Mouse (Mus musculus) midbrain, embryonic 10.5 days (tissue): Measurements from ENCODE around the gene Coq4. TPM values are rescaled to one million over a fixed set of nuclear protein-coding genes. Genes with fewer than 3 reads are reported as not detected.

Experiments
- DNase-seq: peaks from one replicate; pipeline ENCODE4 v3.0.0-alpha.2; 2017; ENCODE audit warnings: low spot score
- H3K27ac ChIP-seq: fragments of 300-500 bp; sonication (generic); replicated peaks from 2 replicates; pipeline ENCODE4 v1.5.1; 2016; ENCODE audit warnings: mild to moderate bottlenecking
- H3K27me3 ChIP-seq: fragments of 300-500 bp; sonication (generic); 2 replicates; pipeline ENCODE4 v1.6.1; 2016; ENCODE audit warnings: low read depth, mild to moderate bottlenecking; ENCODE audit not compliant: poor library complexity, severe bottlenecking
- H3K36me3 ChIP-seq: fragments of 300-500 bp; sonication (generic); 2 replicates; pipeline ENCODE4 v1.6.1; 2016; ENCODE audit warnings: mild to moderate bottlenecking, moderate library complexity
- H3K4me1 ChIP-seq: fragments of 300-500 bp; sonication (generic); 2 replicates; pipeline ENCODE4 v1.6.1; 2016
- H3K4me3 ChIP-seq: fragments of 300-500 bp; sonication (generic); 2 replicates; pipeline ENCODE4 v1.5.1; 2016; ENCODE audit warnings: mild to moderate bottlenecking, moderate library complexity
- H3K9me3 ChIP-seq: fragments of 300-500 bp; sonication (generic); replicated peaks from 2 replicates; pipeline ENCODE4 v1.6.1; 2016; ENCODE audit warnings: mild to moderate bottlenecking
- WGBS: fragments of 180-500 bp; shearing (Covaris S2); methylation state at CpG from one replicate; pipeline ENCODE4 v1.1.7; 2016; 5-methylcytosine and 5-hydroxymethylcytosine counted together
- polyA plus RNA-seq: library from polyadenylated mRNA; unstranded; fragments of >200 nt; fragmentation: Nextera tagmentation; extraction: Ambion mirVana; gene quantifications from 2 replicates; pipeline ENCODE4 v1.2.1, GENCODE M21; 2016

The Coq4 gene
- polyA plus RNA-seq, 1 experiment from 2014 or later: 48.6 TPM

- no peaks in the 10 kb centered on the region for H3K27me3 ChIP-seq
- H3K9me3 ChIP-seq: no peaks in the 10 kb centered on the region
- H3K4me3 ChIP-seq: peak overlapping the region; percentile 98
- peaks cover 20% of the 10 kb centered on the region for H3K4me1 ChIP-seq
- H3K36me3 ChIP-seq: peaks cover 45% of the 10 kb centered on the region
- DNase-seq: peak; percentile 40
- 25% methylated on average over 6 of the region's 6 CpGs for WGBS
- H3K27ac ChIP-seq: peak overlapping the region; percentile 89
Measured at GRCm38 (mm10) chr2:29803400-29803831, 16.1 kb downstream of the Coq4 start.

- WGBS: 84% methylated on average over 11 of the region's 11 CpGs
- Histone ChIP-seq H3K4me1 (peaks cover 37% of the 10 kb centered on the region), H3K36me3 (peaks cover 62% of the 10 kb centered on the region), H3K9me3 (no peaks in the 10 kb centered on the region), H3K27ac (peak overlapping the region; percentile 13; the same call in 1 of the 2 replicates), H3K27me3 (peaks cover 16% of the 10 kb centered on the region; the same call in 1 of the 2 replicates), H3K4me3 (no peak overlapping the region)
- DNase-seq: no peak
Measured at GRCm38 (mm10) chr2:29815678-29816371, 28.5 kb downstream of the Coq4 start.

GRCm38 (mm10) chr2:29817426-29818232 lies 30.3 kb downstream of the Coq4 start:
- H3K4me3 ChIP-seq: peak overlapping the region; percentile 14; the same call in 1 of the 2 replicates
- WGBS: 37% methylated on average over 8 of the region's 8 CpGs
- peaks cover 16% of the 10 kb centered on the region; the same call in 1 of the 2 replicates for H3K27me3 ChIP-seq

GRCm38 (mm10) chr2:29819363-29819762 lies 32.1 kb downstream of the Coq4 start:
- 4% methylated on average over 2 of the region's 2 CpGs for WGBS
- no peaks in the 10 kb centered on the region for H3K9me3 ChIP-seq
- no peak for DNase-seq
- peak overlapping the region; percentile 47 for H3K4me3 ChIP-seq
- H3K4me1 ChIP-seq: peaks cover 46% of the 10 kb centered on the region
- peak overlapping the region; percentile 92 for H3K27ac ChIP-seq
- peaks cover 27% of the 10 kb centered on the region for H3K36me3 ChIP-seq
- H3K27me3 ChIP-seq: peaks cover 16% of the 10 kb centered on the region; the same call in 1 of the 2 replicates

More at GRCm38 (mm10) chr2:29817426-29818232, 30.3 kb downstream of the Coq4 start:
- DNase-seq: peak; percentile 89
- H3K4me1 ChIP-seq: peaks cover 46% of the 10 kb centered on the region
- H3K27ac ChIP-seq: peak overlapping the region; percentile 92
- peaks cover 44% of the 10 kb centered on the region for H3K36me3 ChIP-seq
- H3K9me3 ChIP-seq: no peaks in the 10 kb centered on the region

GRCm38 (mm10) chr2:29820025-29820817 lies 32.9 kb downstream of the Coq4 start, which contains the start of gene Urm1:
Urm1 (plus strand) TSS chr2:29820075.
- peak; percentile 97 for DNase-seq
- no peaks in the 10 kb centered on the region; the same call in 1 of the 2 replicates for H3K9me3 ChIP-seq
- H3K27ac ChIP-seq: peak within 1 kb of the TSS; percentile 92
- H3K36me3 ChIP-seq: peaks cover 24% of the 10 kb centered on the region
- WGBS: under 1% methylated on average over 35 of the region's 35 CpGs
- peaks cover 46% of the 10 kb centered on the region for H3K4me1 ChIP-seq
- H3K4me3 ChIP-seq: peak within 1 kb of the TSS; percentile 47
- H3K27me3 ChIP-seq: peaks cover 16% of the 10 kb centered on the region; the same call in 1 of the 2 replicates

- Histone ChIP-seq H3K27ac (peak overlapping the region; percentile 91), H3K36me3 (peaks cover 24% of the 10 kb centered on the region), H3K4me3 (peak overlapping the region; percentile 78), H3K9me3 (no peaks in the 10 kb centered on the region; the same call in 1 of the 2 replicates), H3K4me1 (peaks cover 25% of the 10 kb centered on the region), H3K27me3 (no peaks in the 10 kb centered on the region)
- no peak for DNase-seq
- 19% methylated on average over 11 of the region's 11 CpGs for WGBS
Measured at GRCm38 (mm10) chr2:29826318-29826925, 39.1 kb downstream of the Coq4 start.

GRCm38 (mm10) chr2:29826926-29827708 lies 39.8 kb downstream of the Coq4 start:
- peaks cover 23% of the 10 kb centered on the region for H3K4me1 ChIP-seq
- H3K36me3 ChIP-seq: peaks cover 30% of the 10 kb centered on the region
- no peaks in the 10 kb centered on the region for H3K27me3 ChIP-seq
- no peaks in the 10 kb centered on the region; the same call in 1 of the 2 replicates for H3K9me3 ChIP-seq
- DNase-seq: peak; percentile 96
- peak overlapping the region; percentile 78 for H3K4me3 ChIP-seq
- H3K27ac ChIP-seq: peak overlapping the region; percentile 91
- under 1% methylated on average over 48 of the region's 48 CpGs for WGBS

GRCm38 (mm10) chr2:29827709-29828024 lies 40.4 kb downstream of the Coq4 start:
- no peaks in the 10 kb centered on the region; the same call in 1 of the 2 replicates for H3K9me3 ChIP-seq
- no peaks in the 10 kb centered on the region; the same call in 1 of the 2 replicates for H3K27me3 ChIP-seq
- DNase-seq: no peak
- WGBS: 5% methylated on average over 12 of the region's 12 CpGs
- H3K27ac ChIP-seq: peak overlapping the region; percentile 91
- peaks cover 23% of the 10 kb centered on the region for H3K4me1 ChIP-seq
- peak overlapping the region; percentile 78 for H3K4me3 ChIP-seq
- peaks cover 33% of the 10 kb centered on the region for H3K36me3 ChIP-seq

GRCm38 (mm10) chr2:29831106-29831505 lies 43.8 kb downstream of the Coq4 start:
- Histone ChIP-seq H3K27me3 (peaks cover 4% of the 10 kb centered on the region; the same call in 1 of the 2 replicates), H3K9me3 (no peaks in the 10 kb centered on the region)
- 88% methylated on average over 4 of the region's 4 CpGs for WGBS

GRCm38 (mm10) chr2:29833796-29834195 lies 46.5 kb downstream of the Coq4 start:
- 94% methylated on average over 5 of the region's 5 CpGs for WGBS
- Histone ChIP-seq H3K27me3 (peaks cover 23% of the 10 kb centered on the region), H3K4me3 (no peak overlapping the region), H3K9me3 (no peaks in the 10 kb centered on the region), H3K4me1 (peaks cover 50% of the 10 kb centered on the region), H3K27ac (peak overlapping the region; percentile 61; the same call in 1 of the 2 replicates), H3K36me3 (peaks cover 45% of the 10 kb centered on the region)
- DNase-seq: no peak

More at GRCm38 (mm10) chr2:29831106-29831505, 43.8 kb downstream of the Coq4 start:
- H3K4me1 ChIP-seq: peaks cover 42% of the 10 kb centered on the region
- H3K36me3 ChIP-seq: peaks cover 36% of the 10 kb centered on the region
- H3K27ac ChIP-seq: no peak overlapping the region
- no peak for DNase-seq
- H3K4me3 ChIP-seq: no peak overlapping the region

- no peaks in the 10 kb centered on the region for H3K9me3 ChIP-seq
- peaks cover 23% of the 10 kb centered on the region for H3K27me3 ChIP-seq
- DNase-seq: peak; percentile 73
- 17% methylated on average over 2 of the region's 2 CpGs for WGBS
- peaks cover 65% of the 10 kb centered on the region for H3K4me1 ChIP-seq
- H3K4me3 ChIP-seq: peak overlapping the region; percentile 28
- H3K27ac ChIP-seq: peak overlapping the region; percentile 89
- H3K36me3 ChIP-seq: peaks cover 42% of the 10 kb centered on the region
Measured at GRCm38 (mm10) chr2:29835391-29835899, 48.2 kb downstream of the Coq4 start.
